Mouse (Mus musculus) gastrocnemius, adult 2 months (tissue): ENCODE results near the gene Pmpca. TPM values are rescaled to one million over a fixed set of nuclear protein-coding genes. Genes with fewer than 3 reads are reported as not detected.
A peak's percentile ranks its signal among the peaks of the same experiment; 100 is the strongest.

Experiments
- DNase-seq: peaks from one replicate; pipeline ENCODE4 v3.0.0; 2022
- H3K27ac ChIP-seq: fragments of 200-600 bp; 2 replicates; pipeline ENCODE4 v1.8.1; 2022; ENCODE audit warnings: mild to moderate bottlenecking
- H3K4me3 ChIP-seq: fragments of 200-600 bp; 2 replicates; pipeline ENCODE4 v1.8.1; 2022; ENCODE audit warnings: mild to moderate bottlenecking, moderate library complexity
- CTCF ChIP-seq: fragments of 200-600 bp; IDR thresholded peaks from 2 replicates; pipeline ENCODE4 v1.8.1; 2022; ENCODE audit warnings: antibody characterized with exemption, mild to moderate bottlenecking, moderate library complexity
- intact Hi-C: fragments of 180-260 bp; cut with DNase I; formaldehyde crosslinking; loops from one replicate; pipeline ENCODE4 v1.15.1; 2025
- total RNA-seq, 2 experiments: library from RNA; stranded (reverse); gene quantifications; 2 replicates each; pipeline ENCODE4 v1.2.3; 2021

Pmpca gene
- total RNA-seq, 2 experiments from 2014 or later, result 133 to 141 TPM

- DNase-seq, result no peak
- peak overlapping the region; percentile 98 for H3K4me3 ChIP-seq
- intact Hi-C loops, result loop anchor here (2.0 kb wide), 1 partner anchor 35 kb away; the partner anchor contains the start of gene Dnlz
Measured at GRCm38 (mm10) chr2:26387713-26388112, 1.4 kb upstream of the Pmpca start.

GRCm38 (mm10) chr2:26388682-26389153, 421 bp upstream of the Pmpca start:
- Histone ChIP-seq H3K4me3 (peak overlapping the region; percentile 98), H3K27ac (peak overlapping the region; percentile 90)
- peak; percentile 52 for DNase-seq
- intact Hi-C loops, result loop anchor here (2.0 kb wide), 1 partner anchor 36 kb away; the partner anchor contains the start of gene Dnlz
- TF ChIP-seq CTCF, result no peak

More at GRCm38 (mm10) chr2:26387713-26388112, 1.4 kb upstream of the Pmpca start:
- no peak for TF ChIP-seq CTCF
- no peak overlapping the region for H3K27ac ChIP-seq

GRCm38 (mm10) chr2:26390954-26391353, 1.8 kb downstream of the Pmpca start:
- no peak for DNase-seq
- intact Hi-C loops, result loop anchor here (10.0 kb wide), 1 partner anchor 366 kb away; the partner anchor contains the start of gene Ubac1
- H3K27ac ChIP-seq, result no peak overlapping the region
- H3K4me3 ChIP-seq, result no peak overlapping the region
- no peak for TF ChIP-seq CTCF

DNA sequence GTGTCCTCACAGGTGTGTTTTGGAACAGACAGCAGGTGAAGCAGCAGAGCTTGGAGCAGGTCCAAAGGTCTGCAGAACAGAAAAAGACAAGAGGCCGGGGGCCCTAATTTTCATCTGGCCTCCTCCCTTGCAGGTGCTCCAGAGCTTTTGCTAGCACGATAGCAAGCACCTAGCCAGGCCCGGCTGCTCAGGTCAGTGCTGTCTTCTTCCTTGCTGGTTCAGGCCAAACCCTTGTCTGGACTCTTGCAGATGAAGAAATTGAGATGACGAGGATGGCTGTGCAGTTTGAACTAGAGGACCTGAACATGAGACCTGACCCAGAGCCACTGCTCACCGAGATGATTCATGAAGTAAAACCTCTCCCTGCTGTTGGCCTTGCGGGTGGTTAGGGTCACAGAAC, 2.5 kb downstream of the Pmpca start:
- intact Hi-C loops, result loop anchor here (10.0 kb wide), 1 partner anchor 367 kb away; the partner anchor contains the start of gene Ubac1
- TF ChIP-seq CTCF, result no peak
- H3K27ac ChIP-seq, result no peak overlapping the region
- no peak overlapping the region for H3K4me3 ChIP-seq
- no peak for DNase-seq

DNA sequence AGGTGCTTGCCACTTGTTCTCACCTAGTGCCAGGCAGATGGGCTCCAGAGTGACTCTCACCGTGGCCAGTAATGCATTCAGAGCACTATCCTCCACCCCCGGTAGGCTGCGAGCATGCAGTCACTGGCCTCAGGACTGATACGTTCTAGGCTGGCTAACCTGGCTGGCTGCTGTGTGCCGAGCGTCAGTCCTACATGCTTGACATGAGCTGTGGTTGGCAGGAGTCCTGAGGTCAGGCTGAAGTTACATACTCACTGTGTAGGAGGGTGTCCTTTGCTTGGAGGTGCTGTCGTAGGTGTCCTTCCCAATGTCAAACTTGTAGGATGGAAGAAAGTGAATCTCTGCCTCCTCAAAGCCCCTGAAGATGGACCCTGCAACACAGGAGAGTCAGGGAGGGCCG, 9.8 kb downstream of the Pmpca start:
- H3K27ac ChIP-seq, result peak overlapping the region; percentile 60

DNA sequence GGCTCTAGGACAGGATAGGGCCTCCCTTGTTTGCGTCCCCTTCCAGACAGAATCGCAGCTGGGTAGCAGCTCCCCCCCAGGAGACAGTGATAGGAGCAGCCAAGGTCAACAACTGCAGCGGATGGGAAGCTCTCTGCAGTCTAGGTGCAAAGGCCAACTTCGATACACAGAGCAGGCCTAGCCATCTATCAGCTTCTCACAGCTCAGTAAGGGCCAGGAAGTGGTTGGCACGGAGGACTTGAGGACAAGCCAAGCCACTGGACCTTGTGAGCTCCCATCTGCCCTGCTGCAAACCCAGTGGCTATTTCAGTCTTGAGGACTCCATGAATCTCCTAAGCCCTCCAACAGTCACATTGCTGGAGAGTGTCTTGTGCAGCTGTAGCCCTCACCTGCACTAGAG, 10.5 kb downstream of the Pmpca start:
- intact Hi-C loops, result loop anchor here (10.0 kb wide), 1 partner anchor 375 kb away; the partner anchor contains the start of gene Ubac1
- TF ChIP-seq CTCF, result no peak
- DNase-seq, result peak; percentile 63
- H3K4me3 ChIP-seq, result no peak overlapping the region
- H3K27ac ChIP-seq, result peak overlapping the region; percentile 60

More for the DNA sequence above, 9.8 kb downstream of the Pmpca start:
- DNase-seq, result no peak
- no peak for TF ChIP-seq CTCF
- H3K4me3 ChIP-seq, result no peak overlapping the region
- intact Hi-C loops, result loop anchor here (10.0 kb wide), 1 partner anchor 374 kb away; the partner anchor contains the start of gene Ubac1

DNA sequence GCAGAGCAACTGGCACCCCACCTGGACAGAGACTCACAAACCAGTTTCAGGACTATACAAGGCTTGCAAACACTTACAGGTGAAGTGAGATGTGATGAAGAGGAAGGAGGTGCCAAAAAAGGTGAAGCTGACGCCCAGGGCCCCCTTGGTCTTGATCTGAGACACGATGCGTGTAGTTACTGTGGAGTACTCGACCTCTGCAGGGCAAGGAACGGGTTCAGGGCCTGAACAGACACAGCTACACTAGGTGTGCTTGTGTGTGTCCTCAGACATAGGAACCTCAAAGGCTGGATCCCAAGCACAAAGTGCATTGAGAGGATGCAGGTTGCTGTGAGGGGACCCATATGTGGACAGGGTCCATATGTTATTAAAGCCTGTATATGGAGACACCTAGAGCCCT, 11.2 kb downstream of the Pmpca start:
- no peak for TF ChIP-seq CTCF
- Histone ChIP-seq H3K27ac (peak overlapping the region; percentile 60), H3K4me3 (no peak overlapping the region)
- intact Hi-C loops, result no loop called here
- no peak for DNase-seq

- H3K27ac ChIP-seq, result peak overlapping the region; percentile 60; the same call in 1 of the 2 replicates
- DNase-seq, result no peak
- TF ChIP-seq CTCF, result no peak
- intact Hi-C loops, result no loop called here
- no peak overlapping the region for H3K4me3 ChIP-seq
Measured at GRCm38 (mm10) chr2:26401023-26401422, 11.9 kb downstream of the Pmpca start.

- intact Hi-C loops, result no loop called here
- no peak for TF ChIP-seq CTCF
- no peak overlapping the region for H3K27ac ChIP-seq
- no peak overlapping the region for H3K4me3 ChIP-seq
- DNase-seq, result no peak
Measured at GRCm38 (mm10) chr2:26402265-26402664, 13.1 kb downstream of the Pmpca start.

GRCm38 (mm10) chr2:26403306-26403705, 14.2 kb downstream of the Pmpca start:
- Histone ChIP-seq H3K4me3 (no peak overlapping the region), H3K27ac (no peak overlapping the region)
- no peak for DNase-seq
- intact Hi-C loops, result no loop called here
- no peak for TF ChIP-seq CTCF

GRCm38 (mm10) chr2:26408515-26409356, 19.6 kb downstream of the Pmpca start, which contains the start of gene Inpp5e:
Inpp5e (minus strand) TSS chr2:26409203.
- peak; percentile 98 for DNase-seq
- intact Hi-C loops, result loop anchor here (5.0 kb wide), 1 partner anchor 34 kb away; no protein-coding TSS in a partner anchor
- Histone ChIP-seq H3K27ac (peak within 1 kb of the TSS; percentile 97), H3K4me3 (peak within 1 kb of the TSS; percentile 93)
- TF ChIP-seq CTCF, result peak; percentile 98; the same call in 1 of the 2 replicates

GRCm38 (mm10) chr2:26409362-26409761, 20.2 kb downstream of the Pmpca start:
- no peak for TF ChIP-seq CTCF
- no peak for DNase-seq
- intact Hi-C loops, result loop anchor here (5.0 kb wide), 1 partner anchor 33 kb away; no protein-coding TSS in a partner anchor
- H3K27ac ChIP-seq, result peak overlapping the region; percentile 97
- peak overlapping the region; percentile 93 for H3K4me3 ChIP-seq

DNA sequence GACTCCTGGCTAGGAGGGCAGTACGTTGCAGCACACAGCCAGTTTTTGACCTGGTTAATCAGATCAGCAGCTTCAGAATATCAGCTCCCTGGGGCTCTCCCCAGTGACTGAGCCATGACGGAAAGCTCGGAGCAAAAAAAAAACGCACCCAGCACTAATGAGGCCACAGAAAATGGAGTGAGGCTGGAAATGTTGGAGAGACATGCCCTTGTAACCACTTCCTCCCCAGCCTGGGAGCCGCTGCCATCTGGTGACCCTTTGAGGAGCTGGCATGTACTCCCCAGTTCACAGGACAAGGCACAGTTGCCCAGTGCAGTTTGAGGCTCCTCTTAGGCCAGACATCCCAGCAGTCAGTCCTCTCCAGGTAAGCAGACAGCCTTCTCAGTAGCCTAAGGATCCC, 21.0 kb downstream of the Pmpca start:
- Histone ChIP-seq H3K27ac (0 out of 2 replicates have a peak overlapping the region, but pooled peaks have one; percentile 5), H3K4me3 (no peak overlapping the region)
- no peak for DNase-seq
- TF ChIP-seq CTCF, result no peak
- intact Hi-C loops, result no loop called here
